Mouse (Mus musculus) liver, embryonic 11.5 days (tissue): ENCODE measurements around the gene Rpp14. TPM values are rescaled to one million over a fixed set of nuclear protein-coding genes. Genes with fewer than 3 reads are reported as not detected.

Source experiments
- ATAC-seq: fragments of 200-750 bp; cut with Nextera tagmentation; replicated peaks from 2 replicates; pipeline ENCODE4 v1.8.0; 2017; ENCODE audit warnings: moderate number of reproducible peaks, mild to moderate bottlenecking, moderate TSS enrichment, moderate library complexity; ENCODE audit not compliant: low FRiP score
- DNase-seq: peaks from one replicate; pipeline ENCODE4 v3.0.0-alpha.2; 2017; ENCODE audit warnings: low spot score
- H3K27ac ChIP-seq: fragments of 300-500 bp; sonication (generic); 2 replicates; pipeline ENCODE4 v1.5.1; 2014; ENCODE audit warnings: mild to moderate bottlenecking, low read depth, low read length, control low read depth
- H3K27me3 ChIP-seq: fragments of 300-500 bp; sonication (generic); replicated peaks from 2 replicates; pipeline ENCODE4 v1.6.1; 2014; ENCODE audit warnings: low read length, mixed read lengths; ENCODE audit not compliant: control insufficient read depth, insufficient read depth
- H3K36me3 ChIP-seq: fragments of 300-500 bp; sonication (generic); 2 replicates; pipeline ENCODE4 v1.6.1; 2014; ENCODE audit warnings: mild to moderate bottlenecking, low read length, moderate library complexity, mixed read lengths; ENCODE audit not compliant: control insufficient read depth, insufficient read depth
- H3K4me1 ChIP-seq: fragments of 300-500 bp; sonication (generic); replicated peaks from 2 replicates; pipeline ENCODE4 v1.6.1; 2014; ENCODE audit warnings: low read length, mixed read lengths; ENCODE audit not compliant: control insufficient read depth, insufficient read depth
- H3K4me2 ChIP-seq: fragments of 300-500 bp; sonication (generic); 2 replicates; pipeline ENCODE4 v1.6.1; 2014; ENCODE audit warnings: mild to moderate bottlenecking, control low read depth, moderate library complexity
- H3K4me3 ChIP-seq: fragments of 300-500 bp; sonication (generic); 2 replicates; pipeline ENCODE4 v1.5.1; 2014; ENCODE audit warnings: low read depth, low read length, control low read depth
- H3K9ac ChIP-seq: fragments of 300-500 bp; sonication (generic); 2 replicates; pipeline ENCODE4 v1.6.1; 2014; ENCODE audit warnings: low read depth, low read length, control low read depth
- H3K9me3 ChIP-seq: fragments of 300-500 bp; sonication (generic); 2 replicates; pipeline ENCODE4 v1.6.1; 2016; ENCODE audit warnings: low read length, inconsistent platforms, mixed read lengths; ENCODE audit not compliant: control insufficient read depth
- WGBS: fragments of 180-500 bp; shearing (Covaris S2); extraction: QIAGEN DNeasy Blood & Tissue Kit; methylation state at CpG from one replicate; pipeline ENCODE4 v1.1.7; 2014; 5-methylcytosine and 5-hydroxymethylcytosine counted together
- polyA plus RNA-seq: library from polyadenylated mRNA; unstranded; fragments of >200 nt; fragmentation: Nextera tagmentation; extraction: Ambion mirVana; gene quantifications from 2 replicates; pipeline ENCODE4 v1.2.1, GENCODE M21; 2014

The Rpp14 gene
- polyA plus RNA-seq, 1 experiment from 2014 or later, result 77.4 TPM

DNA sequence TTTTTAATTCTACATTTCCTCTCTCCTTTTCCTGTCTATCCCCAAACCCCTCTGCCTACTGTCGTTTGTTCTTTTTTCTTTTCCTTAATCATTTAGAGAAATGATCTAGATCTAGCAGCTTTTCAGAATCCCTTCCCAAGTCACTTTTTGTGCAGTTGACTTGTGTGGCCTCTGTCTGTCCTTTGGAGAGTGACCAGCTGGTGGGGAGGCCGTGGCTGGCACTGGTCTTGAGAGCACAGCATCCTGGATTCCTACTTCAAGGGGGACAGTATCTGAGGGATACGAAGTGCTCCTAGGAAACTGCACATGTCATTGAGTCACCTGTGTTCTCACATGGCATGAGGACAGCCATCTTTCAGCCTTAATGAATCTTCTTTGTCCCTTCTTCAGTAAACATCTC, 40.0 kb upstream of the Rpp14 start:
- Histone ChIP-seq H3K9me3 (no peaks in the 10 kb centered on the region), H3K4me2 (no peak overlapping the region), H3K4me3 (no peak overlapping the region), H3K4me1 (no peaks in the 10 kb centered on the region), H3K27me3 (no peaks in the 10 kb centered on the region), H3K36me3 (no peaks in the 10 kb centered on the region), H3K27ac (no peak overlapping the region), H3K9ac (no peak overlapping the region)
- ATAC-seq (no peak), DNase-seq (no peak)
- WGBS, result 72% methylated on average over 3 of the region's 3 CpGs

GRCm38 (mm10) chr14:8040911-8041678, 39.1 kb upstream of the Rpp14 start:
- Histone ChIP-seq H3K27ac (no peak overlapping the region), H3K4me3 (no peak overlapping the region), H3K27me3 (no peaks in the 10 kb centered on the region), H3K9ac (no peak overlapping the region), H3K4me1 (no peaks in the 10 kb centered on the region), H3K4me2 (no peak overlapping the region), H3K9me3 (no peaks in the 10 kb centered on the region), H3K36me3 (no peaks in the 10 kb centered on the region)
- WGBS, result 84% methylated on average over 12 of the region's 12 CpGs
- ATAC-seq (no peak), DNase-seq (no peak)

DNA sequence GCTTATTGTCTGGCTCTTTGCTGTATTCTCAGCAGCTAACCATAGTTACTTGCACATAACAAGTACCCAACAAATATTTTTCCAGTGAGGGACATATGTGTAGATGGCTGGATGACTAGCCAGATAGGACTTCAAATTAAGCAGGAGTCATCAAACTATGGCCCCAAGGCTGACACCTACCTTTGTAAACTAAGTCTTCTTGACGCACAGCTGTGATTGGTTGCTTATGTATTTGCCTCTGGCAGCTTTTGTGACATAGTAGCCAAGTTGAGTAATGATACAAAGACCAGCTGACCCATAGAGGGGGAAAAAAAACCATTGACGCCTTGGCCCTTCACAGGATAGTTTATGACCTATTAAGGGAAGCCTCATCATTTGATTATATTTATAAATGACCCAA, 38.0 kb upstream of the Rpp14 start:
- 87% methylated on average over 2 of the region's 2 CpGs for WGBS
- DNase-seq, result no peak

DNA sequence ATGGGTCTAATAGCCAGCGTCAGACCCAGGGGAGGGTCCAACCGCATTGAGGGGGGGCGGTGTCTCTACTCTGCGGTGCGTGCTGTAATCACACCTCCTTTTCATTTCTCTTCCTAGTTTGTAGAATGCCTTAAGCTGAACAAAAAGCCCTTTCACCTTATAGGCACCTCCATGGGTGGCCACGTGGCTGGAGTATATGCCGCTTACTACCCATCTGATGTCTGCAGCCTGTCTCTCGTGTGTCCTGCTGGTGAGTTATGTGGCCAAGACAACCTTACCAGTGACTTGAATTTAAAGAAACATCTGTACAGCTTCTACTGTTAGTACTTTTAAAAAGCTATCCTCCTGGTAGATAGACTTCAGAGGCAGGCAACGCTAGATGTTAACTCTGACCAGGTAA, 37.6 kb upstream of the Rpp14 start:
- Histone ChIP-seq H3K4me2 (no peak overlapping the region), H3K27me3 (no peaks in the 10 kb centered on the region), H3K9ac (no peak overlapping the region), H3K27ac (no peak overlapping the region), H3K9me3 (no peaks in the 10 kb centered on the region), H3K4me3 (no peak overlapping the region), H3K36me3 (no peaks in the 10 kb centered on the region), H3K4me1 (no peaks in the 10 kb centered on the region)
- DNase-seq (no peak), ATAC-seq (no peak)
- WGBS, result 93% methylated on average over 9 of the region's 9 CpGs

More for the DNA sequence above, 38.0 kb upstream of the Rpp14 start:
- no peaks in the 10 kb centered on the region for H3K27me3 ChIP-seq
- ATAC-seq, result no peak
- no peak overlapping the region for H3K9ac ChIP-seq
- H3K4me1 ChIP-seq, result no peaks in the 10 kb centered on the region
- no peak overlapping the region for H3K27ac ChIP-seq
- no peaks in the 10 kb centered on the region for H3K36me3 ChIP-seq
- no peak overlapping the region for H3K4me2 ChIP-seq
- H3K4me3 ChIP-seq, result no peak overlapping the region
- H3K9me3 ChIP-seq, result no peaks in the 10 kb centered on the region

- DNase-seq (no peak), ATAC-seq (no peak)
- Histone ChIP-seq H3K27me3 (no peaks in the 10 kb centered on the region), H3K4me3 (no peak overlapping the region), H3K9ac (no peak overlapping the region), H3K9me3 (no peaks in the 10 kb centered on the region), H3K4me2 (no peak overlapping the region), H3K36me3 (no peaks in the 10 kb centered on the region), H3K4me1 (no peaks in the 10 kb centered on the region), H3K27ac (no peak overlapping the region)
- WGBS, result 58% methylated on average over 8 of the region's 8 CpGs
Observed at GRCm38 (mm10) chr14:8044330-8044729, 35.8 kb upstream of the Rpp14 start.

GRCm38 (mm10) chr14:8044786-8045185, 35.4 kb upstream of the Rpp14 start:
- Histone ChIP-seq H3K4me1 (no peaks in the 10 kb centered on the region), H3K36me3 (no peaks in the 10 kb centered on the region), H3K27ac (no peak overlapping the region), H3K4me2 (no peak overlapping the region), H3K4me3 (no peak overlapping the region), H3K27me3 (no peaks in the 10 kb centered on the region), H3K9me3 (no peaks in the 10 kb centered on the region), H3K9ac (no peak overlapping the region)
- DNase-seq, result no peak
- no peak for ATAC-seq
- 85% methylated on average over 6 of the region's 6 CpGs for whole genome bisulfite sequencing

GRCm38 (mm10) chr14:8045187-8045846, 34.9 kb upstream of the Rpp14 start:
- Histone ChIP-seq H3K27me3 (no peaks in the 10 kb centered on the region), H3K4me1 (no peaks in the 10 kb centered on the region), H3K9me3 (no peaks in the 10 kb centered on the region), H3K9ac (no peak overlapping the region), H3K4me2 (no peak overlapping the region), H3K27ac (no peak overlapping the region), H3K36me3 (no peaks in the 10 kb centered on the region), H3K4me3 (no peak overlapping the region)
- 82% methylated on average over 11 of the region's 11 CpGs for WGBS
- no peak for ATAC-seq
- DNase-seq, result no peak

DNA sequence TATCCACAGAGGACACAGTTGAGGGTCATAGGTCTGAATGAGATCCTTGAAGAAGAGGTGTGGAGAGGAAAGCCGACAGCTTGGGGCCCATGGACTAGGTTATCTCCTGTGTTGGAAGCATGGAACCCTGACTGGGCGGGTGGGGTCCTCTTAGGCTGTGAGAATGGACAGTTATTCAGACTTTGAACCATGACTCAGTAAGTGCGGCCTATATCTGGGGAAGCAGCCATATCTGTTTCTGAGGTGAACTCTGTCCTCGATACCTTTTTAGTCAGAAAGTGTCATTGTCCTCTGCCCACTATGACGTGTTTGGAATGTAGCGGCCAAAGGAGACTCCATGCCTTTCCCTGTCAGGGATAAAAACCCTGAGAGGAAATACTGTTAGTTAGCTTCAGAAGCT, 33.3 kb upstream of the Rpp14 start:
- DNase-seq (no peak), ATAC-seq (no peak)
- 85% methylated on average over 6 of the region's 6 CpGs for WGBS

GRCm38 (mm10) chr14:8049334-8049733, 30.8 kb upstream of the Rpp14 start:
- Histone ChIP-seq H3K4me1 (no peaks in the 10 kb centered on the region), H3K36me3 (no peaks in the 10 kb centered on the region), H3K9me3 (no peaks in the 10 kb centered on the region), H3K9ac (no peak overlapping the region), H3K27ac (no peak overlapping the region), H3K4me2 (no peak overlapping the region), H3K27me3 (no peaks in the 10 kb centered on the region), H3K4me3 (no peak overlapping the region)
- ATAC-seq (no peak), DNase-seq (no peak)
- WGBS, result 79% methylated on average over 10 of the region's 10 CpGs

More for the DNA sequence above, 33.3 kb upstream of the Rpp14 start:
- Histone ChIP-seq H3K4me1 (no peaks in the 10 kb centered on the region), H3K9ac (no peak overlapping the region), H3K27me3 (no peaks in the 10 kb centered on the region), H3K4me3 (no peak overlapping the region), H3K36me3 (no peaks in the 10 kb centered on the region), H3K4me2 (no peak overlapping the region), H3K27ac (no peak overlapping the region), H3K9me3 (no peaks in the 10 kb centered on the region)
